Mouse (Mus musculus): ENCODE data around the gene Vps35. TPM values are rescaled to one million over a fixed set of nuclear protein-coding genes. Genes with fewer than 3 reads are reported as not detected.

The Vps35 gene
- polyA plus RNA-seq, 1 experiment from 2014 or later = 170 TPM

- no peak overlapping the region for H3K4me2 ChIP-seq
- H3K4me3 ChIP-seq = no peak overlapping the region
- no peaks in the 10 kb centered on the region for H3K4me1 ChIP-seq
- peaks cover 31% of the 10 kb centered on the region for H3K36me3 ChIP-seq (replicated peaks)
- no peaks in the 10 kb centered on the region for H3K9me3 ChIP-seq
- H3K27me3 ChIP-seq (replicated peaks) = no peaks in the 10 kb centered on the region
- no peak for ATAC-seq (replicated peaks)
- no peak overlapping the region for H3K27ac ChIP-seq
- H3K9ac ChIP-seq = no peak overlapping the region
- WGBS = 91% methylated on average over 2 of the region's 2 CpGs
These were observed 9.0 kb upstream of the Vps35 start for GRCm38 (mm10) chr8:85308564-85308963.

- H3K27me3 ChIP-seq (replicated peaks) = no peaks in the 10 kb centered on the region
- ATAC-seq (replicated peaks) = no peak
- no peak overlapping the region for H3K9ac ChIP-seq
- H3K27ac ChIP-seq = no peak overlapping the region
- H3K4me1 ChIP-seq = peaks cover 19% of the 10 kb centered on the region
- 88% methylated on average over 5 of the region's 5 CpGs for whole genome bisulfite sequencing
- H3K9me3 ChIP-seq = no peaks in the 10 kb centered on the region
- no peak overlapping the region for H3K4me3 ChIP-seq
- no peak overlapping the region for H3K4me2 ChIP-seq
- H3K36me3 ChIP-seq (replicated peaks) = peaks cover 31% of the 10 kb centered on the region
These were observed 3.9 kb upstream of the Vps35 start for GRCm38 (mm10) chr8:85303531-85303930.

GRCm38 (mm10) chr8:85302931-85303330 is 3.3 kb upstream of the Vps35 start:
- 94% methylated on average over 3 of the region's 3 CpGs for whole genome bisulfite sequencing
- no peak overlapping the region for H3K4me3 ChIP-seq
- peaks cover 25% of the 10 kb centered on the region for H3K36me3 ChIP-seq (replicated peaks)
- H3K27me3 ChIP-seq (replicated peaks) = no peaks in the 10 kb centered on the region
- H3K9me3 ChIP-seq = no peaks in the 10 kb centered on the region
- H3K9ac ChIP-seq = no peak overlapping the region
- H3K4me1 ChIP-seq = peaks cover 25% of the 10 kb centered on the region
- no peak overlapping the region for H3K4me2 ChIP-seq
- H3K27ac ChIP-seq = no peak overlapping the region
- ATAC-seq (replicated peaks) = no peak

GRCm38 (mm10) chr8:85301941-85302340 is 2.3 kb upstream of the Vps35 start:
- no peak overlapping the region for H3K4me3 ChIP-seq
- H3K27me3 ChIP-seq (replicated peaks) = no peaks in the 10 kb centered on the region
- ATAC-seq (replicated peaks) = no peak
- H3K27ac ChIP-seq = no peak overlapping the region
- no peaks in the 10 kb centered on the region for H3K9me3 ChIP-seq
- no peak overlapping the region for H3K9ac ChIP-seq
- WGBS = 41% methylated on average over 1 of the region's 1 CpGs
- H3K36me3 ChIP-seq (replicated peaks) = peaks cover 20% of the 10 kb centered on the region
- H3K4me2 ChIP-seq = no peak overlapping the region
- H3K4me1 ChIP-seq = peaks cover 35% of the 10 kb centered on the region

GRCm38 (mm10) chr8:85298600-85299433 is 785 bp downstream of the Vps35 start:
- peak overlapping the region; percentile 62 for H3K4me2 ChIP-seq
- under 1% methylated on average over 53 of the region's 53 CpGs for WGBS
- peaks cover 10% of the 10 kb centered on the region for H3K36me3 ChIP-seq (replicated peaks)
- peak; percentile 81 for ATAC-seq (replicated peaks)
- H3K27ac ChIP-seq = peak overlapping the region; percentile 99
- H3K4me3 ChIP-seq = peak overlapping the region; percentile 71
- H3K9ac ChIP-seq = peak overlapping the region; percentile 75
- no peaks in the 10 kb centered on the region for H3K27me3 ChIP-seq (replicated peaks)
- peaks cover 39% of the 10 kb centered on the region for H3K4me1 ChIP-seq
- no peaks in the 10 kb centered on the region for H3K9me3 ChIP-seq

GRCm38 (mm10) chr8:85286846-85287245 is 12.8 kb downstream of the Vps35 start:
- H3K36me3 ChIP-seq (replicated peaks) = peaks cover 44% of the 10 kb centered on the region; the same call in 1 of the 2 replicates
- H3K27ac ChIP-seq = no peak overlapping the region
- WGBS = 96% methylated on average over 1 of the region's 1 CpGs
- H3K27me3 ChIP-seq (replicated peaks) = no peaks in the 10 kb centered on the region
- no peak overlapping the region for H3K9ac ChIP-seq
- no peak overlapping the region for H3K4me3 ChIP-seq
- no peak overlapping the region for H3K4me2 ChIP-seq
- no peak for ATAC-seq (replicated peaks)
- H3K4me1 ChIP-seq = no peaks in the 10 kb centered on the region
- H3K9me3 ChIP-seq = no peaks in the 10 kb centered on the region

GRCm38 (mm10) chr8:85227297-85227696 is 72.3 kb downstream of the Vps35 start:
- no peak for ATAC-seq (replicated peaks)
- H3K4me3 ChIP-seq = no peak overlapping the region
- H3K27me3 ChIP-seq (replicated peaks) = no peaks in the 10 kb centered on the region
- no peaks in the 10 kb centered on the region for H3K36me3 ChIP-seq (replicated peaks)
- H3K9ac ChIP-seq = no peak overlapping the region
- no peak overlapping the region for H3K27ac ChIP-seq
- no peak overlapping the region for H3K4me2 ChIP-seq
- WGBS = 75% methylated on average over 1 of the region's 1 CpGs
- H3K4me1 ChIP-seq = no peaks in the 10 kb centered on the region
- no peaks in the 10 kb centered on the region for H3K9me3 ChIP-seq

GRCm38 (mm10) chr8:85225688-85226087 is 73.9 kb downstream of the Vps35 start, which contains the start of gene Olfr371:
Olfr371 (plus strand) TSS chr8:85225988.
- no peak within 1 kb of the TSS for H3K9ac ChIP-seq
- no peak within 1 kb of the TSS for H3K4me3 ChIP-seq
- WGBS = 46% methylated on average over 1 of the region's 1 CpGs
- H3K27ac ChIP-seq = no peak within 1 kb of the TSS
- H3K9me3 ChIP-seq = no peaks in the 10 kb centered on the region
- no peaks in the 10 kb centered on the region for H3K36me3 ChIP-seq (replicated peaks)
- no peaks in the 10 kb centered on the region for H3K27me3 ChIP-seq (replicated peaks)
- no peak within 1 kb of the TSS for H3K4me2 ChIP-seq
- ATAC-seq (replicated peaks) = no peak
- H3K4me1 ChIP-seq = no peaks in the 10 kb centered on the region

- no peaks in the 10 kb centered on the region for H3K4me1 ChIP-seq
- no peaks in the 10 kb centered on the region for H3K36me3 ChIP-seq (replicated peaks)
- ATAC-seq (replicated peaks) = no peak
- H3K27me3 ChIP-seq (replicated peaks) = no peaks in the 10 kb centered on the region
- H3K9ac ChIP-seq = no peak overlapping the region
- 54% methylated on average over 6 of the region's 6 CpGs for WGBS
- H3K27ac ChIP-seq = no peak overlapping the region
- H3K4me2 ChIP-seq = no peak overlapping the region
- H3K9me3 ChIP-seq = no peaks in the 10 kb centered on the region
- no peak overlapping the region for H3K4me3 ChIP-seq
These were observed 78.6 kb downstream of the Vps35 start for GRCm38 (mm10) chr8:85220992-85221391.

- WGBS = 80% methylated on average over 4 of the region's 4 CpGs
- H3K27ac ChIP-seq = no peak overlapping the region
- ATAC-seq (replicated peaks) = no peak
- no peak overlapping the region for H3K4me2 ChIP-seq
- H3K27me3 ChIP-seq (replicated peaks) = no peaks in the 10 kb centered on the region
- no peak overlapping the region for H3K9ac ChIP-seq
- H3K36me3 ChIP-seq (replicated peaks) = no peaks in the 10 kb centered on the region
- no peaks in the 10 kb centered on the region for H3K9me3 ChIP-seq
- no peaks in the 10 kb centered on the region for H3K4me1 ChIP-seq
- H3K4me3 ChIP-seq = no peak overlapping the region
These were observed 79.4 kb downstream of the Vps35 start for GRCm38 (mm10) chr8:85220220-85220619.

Other genes starting within 250 kb of the Vps35 start
- 84.5 and 86.2 TPM in 2 replicates for gene Fbxw9, start 239.7 kb downstream of the Vps35 start, polyA plus RNA-seq (2015; fragmentation: Nextera tagmentation; extraction: Ambion mirVana)
- gene Gm5741, start 231.8 kb downstream of the Vps35 start, polyA plus RNA-seq (2015; fragmentation: Nextera tagmentation; extraction: Ambion mirVana) = 0.89 and 2.0 TPM in 2 replicates
- gene Dhps, start 228.0 kb downstream of the Vps35 start, polyA plus RNA-seq (2015; fragmentation: Nextera tagmentation; extraction: Ambion mirVana) = 111 and 112 TPM in 2 replicates
- gene Wdr83os, start 219.1 kb downstream of the Vps35 start, polyA plus RNA-seq (2015; fragmentation: Nextera tagmentation; extraction: Ambion mirVana) = 135 TPM in 2 replicates
- 60.3 and 66.9 TPM in 2 replicates for gene Wdr83, start 218.5 kb downstream of the Vps35 start, polyA plus RNA-seq (2015; fragmentation: Nextera tagmentation; extraction: Ambion mirVana)
- gene Man2b1, start 216.5 kb downstream of the Vps35 start, polyA plus RNA-seq (2015; fragmentation: Nextera tagmentation; extraction: Ambion mirVana) = 19.8 and 20.0 TPM in 2 replicates
- gene Zfp791, start 176.7 kb downstream of the Vps35 start, polyA plus RNA-seq (2015; fragmentation: Nextera tagmentation; extraction: Ambion mirVana) = 4.2 and 4.6 TPM in 2 replicates
- not detected in 2 replicates for gene Cks1brt, start 147.9 kb downstream of the Vps35 start, polyA plus RNA-seq (2015; fragmentation: Nextera tagmentation; extraction: Ambion mirVana)
- not detected in 2 replicates for gene Olfr371, start 73.8 kb downstream of the Vps35 start, polyA plus RNA-seq (2015; fragmentation: Nextera tagmentation; extraction: Ambion mirVana)
- 65.3 and 70.5 TPM in 2 replicates for gene Orc6, start 170 bp downstream of the Vps35 start, polyA plus RNA-seq (2015; fragmentation: Nextera tagmentation; extraction: Ambion mirVana)
- gene Mylk3, start 86.5 kb upstream of the Vps35 start, polyA plus RNA-seq (2015; fragmentation: Nextera tagmentation; extraction: Ambion mirVana) = 0.34 and 0.52 TPM in 2 replicates
- gene 4921524J17Rik, start 133.0 kb upstream of the Vps35 start, polyA plus RNA-seq (2015; fragmentation: Nextera tagmentation; extraction: Ambion mirVana) = 36.5 and 38.6 TPM in 2 replicates
- gene Gpt2, start 192.8 kb upstream of the Vps35 start, polyA plus RNA-seq (2015; fragmentation: Nextera tagmentation; extraction: Ambion mirVana) = 39.3 and 40.1 TPM in 2 replicates